Mouse (Mus musculus): ENCODE measurements around the gene Panx1.

The Panx1 gene

GRCm38 (mm10) chr9:14998790-14999189 is 46.5 kb downstream of the Panx1 start:
- Histone ChIP-seq H3K36me3 (ENCODE audit: insufficient read depth, low read length) (no peaks in the 10 kb centered on the region), H3K4me3 (replicated peaks; ENCODE audit: low read length) (no peak overlapping the region), H3K27me3 (ENCODE audit: insufficient read depth, low read length) (0 out of 2 replicates have a peak, but pooled peaks cover 3% of the 10 kb centered on the region), H3K4me1 (replicated peaks; ENCODE audit: low read depth, low read length) (peaks cover 8% of the 10 kb centered on the region), H3K9me3 (ENCODE audit: low read length) (no peaks in the 10 kb centered on the region)
- TF ChIP-seq CTCF (conservative IDR thresholded peaks at IDR 0.05; ENCODE audit: low read length) (no peak), NANOG (IDR thresholded peaks at IDR 0.05; ENCODE audit: borderline replicate concordance, low read length) (no peak), POU5F1 (IDR thresholded peaks at IDR 0.05; ENCODE audit: borderline replicate concordance, low read length) (no peak)

- TF ChIP-seq POU5F1 (IDR thresholded peaks at IDR 0.05; ENCODE audit: borderline replicate concordance, low read length) (no peak), NANOG (IDR thresholded peaks at IDR 0.05; ENCODE audit: borderline replicate concordance, low read length) (no peak), CTCF (conservative IDR thresholded peaks at IDR 0.05; ENCODE audit: low read length) (no peak)
- Histone ChIP-seq H3K27me3 (ENCODE audit: insufficient read depth, low read length) (0 out of 2 replicates have a peak, but pooled peaks cover 3% of the 10 kb centered on the region), H3K4me3 (replicated peaks; ENCODE audit: low read length) (no peak overlapping the region), H3K4me1 (replicated peaks; ENCODE audit: low read depth, low read length) (no peaks in the 10 kb centered on the region), H3K9me3 (ENCODE audit: low read length) (no peaks in the 10 kb centered on the region), H3K36me3 (ENCODE audit: insufficient read depth, low read length) (no peaks in the 10 kb centered on the region)
Observed at GRCm38 (mm10) chr9:14997271-14998055, 47.8 kb downstream of the Panx1 start.

GRCm38 (mm10) chr9:14995525-14995924 is 49.8 kb downstream of the Panx1 start:
- no peak overlapping the region for H3K4me3 ChIP-seq (replicated peaks; ENCODE audit: low read length)
- 0 out of 2 replicates have a peak, but pooled peaks cover 3% of the 10 kb centered on the region for H3K27me3 ChIP-seq (ENCODE audit: insufficient read depth, low read length)
- H3K9me3 ChIP-seq (ENCODE audit: low read length), result no peaks in the 10 kb centered on the region
- no peaks in the 10 kb centered on the region for H3K36me3 ChIP-seq (ENCODE audit: insufficient read depth, low read length)
- no peak for TF ChIP-seq NANOG (IDR thresholded peaks at IDR 0.05; ENCODE audit: borderline replicate concordance, low read length)
- no peak for TF ChIP-seq CTCF (conservative IDR thresholded peaks at IDR 0.05; ENCODE audit: low read length)
- TF ChIP-seq POU5F1 (IDR thresholded peaks at IDR 0.05; ENCODE audit: borderline replicate concordance, low read length), result no peak
- H3K4me1 ChIP-seq (replicated peaks; ENCODE audit: low read depth, low read length), result no peaks in the 10 kb centered on the region

GRCm38 (mm10) chr9:14988606-14989293 is 56.5 kb downstream of the Panx1 start:
- H3K4me1 ChIP-seq (replicated peaks; ENCODE audit: low read depth, low read length), result no peaks in the 10 kb centered on the region; the same call in 1 of the 2 replicates
- H3K4me3 ChIP-seq (replicated peaks; ENCODE audit: low read length), result no peak overlapping the region
- no peaks in the 10 kb centered on the region for H3K9me3 ChIP-seq (ENCODE audit: low read length)
- TF ChIP-seq POU5F1 (IDR thresholded peaks at IDR 0.05; ENCODE audit: borderline replicate concordance, low read length) (no peak), CTCF (conservative IDR thresholded peaks at IDR 0.05; ENCODE audit: low read length) (no peak), NANOG (IDR thresholded peaks at IDR 0.05; ENCODE audit: borderline replicate concordance, low read length) (no peak)
- no peaks in the 10 kb centered on the region for H3K36me3 ChIP-seq (ENCODE audit: insufficient read depth, low read length)
- no peaks in the 10 kb centered on the region for H3K27me3 ChIP-seq (ENCODE audit: insufficient read depth, low read length)

- H3K36me3 ChIP-seq (ENCODE audit: insufficient read depth, low read length), result no peaks in the 10 kb centered on the region
- no peaks in the 10 kb centered on the region; the same call in 1 of the 2 replicates for H3K4me1 ChIP-seq (replicated peaks; ENCODE audit: low read depth, low read length)
- TF ChIP-seq CTCF (conservative IDR thresholded peaks at IDR 0.05; ENCODE audit: low read length) (no peak), POU5F1 (IDR thresholded peaks at IDR 0.05; ENCODE audit: borderline replicate concordance, low read length) (no peak), NANOG (IDR thresholded peaks at IDR 0.05; ENCODE audit: borderline replicate concordance, low read length) (no peak)
- no peaks in the 10 kb centered on the region for H3K9me3 ChIP-seq (ENCODE audit: low read length)
- H3K4me3 ChIP-seq (replicated peaks; ENCODE audit: low read length), result no peak overlapping the region
- 0 out of 2 replicates have a peak, but pooled peaks cover 2% of the 10 kb centered on the region for H3K27me3 ChIP-seq (ENCODE audit: insufficient read depth, low read length)
Observed at GRCm38 (mm10) chr9:14983141-14983540, 62.1 kb downstream of the Panx1 start.

GRCm38 (mm10) chr9:14982683-14983082 is 62.6 kb downstream of the Panx1 start:
- Histone ChIP-seq H3K36me3 (ENCODE audit: insufficient read depth, low read length) (no peaks in the 10 kb centered on the region), H3K27me3 (ENCODE audit: insufficient read depth, low read length) (0 out of 2 replicates have a peak, but pooled peaks cover 2% of the 10 kb centered on the region)

GRCm38 (mm10) chr9:14981539-14982155 is 63.6 kb downstream of the Panx1 start:
- Histone ChIP-seq H3K4me1 (replicated peaks; ENCODE audit: low read depth, low read length) (no peaks in the 10 kb centered on the region), H3K4me3 (replicated peaks; ENCODE audit: low read length) (no peak overlapping the region), H3K9me3 (ENCODE audit: low read length) (peaks cover 2% of the 10 kb centered on the region; the same call in 1 of the 2 replicates), H3K36me3 (ENCODE audit: insufficient read depth, low read length) (no peaks in the 10 kb centered on the region), H3K27me3 (ENCODE audit: insufficient read depth, low read length) (0 out of 2 replicates have a peak, but pooled peaks cover 2% of the 10 kb centered on the region)
- TF ChIP-seq CTCF (conservative IDR thresholded peaks at IDR 0.05; ENCODE audit: low read length) (no peak), POU5F1 (IDR thresholded peaks at IDR 0.05; ENCODE audit: borderline replicate concordance, low read length) (no peak), NANOG (IDR thresholded peaks at IDR 0.05; ENCODE audit: borderline replicate concordance, low read length) (no peak)

More at GRCm38 (mm10) chr9:14982683-14983082, 62.6 kb downstream of the Panx1 start:
- no peaks in the 10 kb centered on the region for H3K9me3 ChIP-seq (ENCODE audit: low read length)
- no peak overlapping the region for H3K4me3 ChIP-seq (replicated peaks; ENCODE audit: low read length)
- no peaks in the 10 kb centered on the region; the same call in 1 of the 2 replicates for H3K4me1 ChIP-seq (replicated peaks; ENCODE audit: low read depth, low read length)
- TF ChIP-seq CTCF (conservative IDR thresholded peaks at IDR 0.05; ENCODE audit: low read length) (no peak), POU5F1 (IDR thresholded peaks at IDR 0.05; ENCODE audit: borderline replicate concordance, low read length) (no peak), NANOG (IDR thresholded peaks at IDR 0.05; ENCODE audit: borderline replicate concordance, low read length) (no peak)

Data from E14TG2a.4 (cell line).